Mouse (Mus musculus): ENCODE data around the gene Zfp61.
A peak's percentile ranks its signal among the peaks of the same experiment; 100 is the strongest.

The Zfp61 gene

GRCm38 (mm10) chr7:24268176-24269155 is 32.6 kb downstream of the Zfp61 start:
- DNase-seq (ENCODE audit: low read depth in 1 of 2, low spot score in 2 of 2): no peak

GRCm38 (mm10) chr7:24260000-24260312 is 41.1 kb downstream of the Zfp61 start:
- no peak for DNase-seq (ENCODE audit: low read depth in 1 of 2, low spot score in 2 of 2)

- no peak for DNase-seq (ENCODE audit: low read depth in 1 of 2, low spot score in 2 of 2)
These were observed 41.6 kb downstream of the Zfp61 start for GRCm38 (mm10) chr7:24259306-24259999.

- DNase-seq (ENCODE audit: low read depth in 1 of 2, low spot score in 2 of 2): peak in 1 of 2 experiments; percentile 19
These were observed 46.2 kb downstream of the Zfp61 start, which contains the start of gene Zfp108 for GRCm38 (mm10) chr7:24254633-24255474. TSS of gene Zfp108 (plus strand) at chr7:24254794.

- DNase-seq (ENCODE audit: low read depth in 1 of 2, low spot score in 2 of 2): no peak
These were observed 47.0 kb downstream of the Zfp61 start for GRCm38 (mm10) chr7:24253779-24254615.

All from monocyte, adult 2 months (primary cell).